8 mouse cellular contexts compared by ENCODE assay signal in the genomic region with DNA sequence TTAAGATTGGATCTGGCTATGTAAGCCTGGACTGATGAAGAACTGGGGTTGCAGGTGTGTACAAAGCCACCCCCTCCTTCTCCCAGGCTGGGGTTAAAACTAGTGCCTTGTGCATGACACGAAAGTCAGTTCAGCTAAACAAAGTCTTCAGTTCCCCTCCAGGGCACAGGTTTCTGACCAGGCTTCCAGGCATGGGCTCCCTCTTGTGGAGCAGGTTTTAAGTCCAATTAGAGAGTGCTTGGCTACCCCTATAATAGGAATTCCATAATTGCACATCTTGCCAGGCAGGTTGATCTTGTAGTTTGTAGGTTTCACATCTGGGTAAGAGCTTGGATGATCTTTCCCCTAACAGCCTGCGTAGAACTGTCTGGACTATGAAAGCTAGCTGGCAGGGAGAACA.
DNase-seq lines count a peak whose midpoint lies in the region; ATAC-seq and TF ChIP-seq lines count a peak whose summit lies in the region.

No protein-coding gene starts in this region.

- H3K27me3 ChIP-seq in midbrain, embryonic 10.5 days (ENCODE audit: low read depth, poor library complexity, severe bottlenecking), result no peaks in the 10 kb centered on the region
- no peaks in the 10 kb centered on the region for H3K27me3 ChIP-seq in midbrain, embryonic 15.5 days (replicated peaks)
- no peaks in the 10 kb centered on the region for H3K27me3 ChIP-seq in stomach, postnatal 0 days (ENCODE audit: control insufficient read depth, insufficient read depth, low read length)

- no peaks in the 10 kb centered on the region for H3K36me3 ChIP-seq in midbrain, embryonic 10.5 days
- H3K36me3 ChIP-seq in midbrain, embryonic 15.5 days (replicated peaks), result no peaks in the 10 kb centered on the region
- no peaks in the 10 kb centered on the region for H3K36me3 ChIP-seq in stomach, postnatal 0 days (ENCODE audit: control insufficient read depth, insufficient read depth, low read length)

- no peak for TF ChIP-seq EP300 in stomach, postnatal 0 days (optimal IDR thresholded peaks at IDR 0.05)

- peak; percentile 65 for TF ChIP-seq CTCF in stomach, postnatal 0 days (IDR thresholded peaks at IDR 0.05; ENCODE audit: low read depth)

- H3K4me2 ChIP-seq in midbrain, embryonic 15.5 days, result no peak overlapping the region
- no peak overlapping the region for H3K4me2 ChIP-seq in stomach, postnatal 0 days (replicated peaks; ENCODE audit: low read depth)

- peak overlapping the region; percentile 71 for H3K27ac ChIP-seq in midbrain, embryonic 10.5 days (replicated peaks)
- H3K27ac ChIP-seq in midbrain, embryonic 15.5 days, result no peak overlapping the region
- no peak overlapping the region for H3K27ac ChIP-seq in stomach, postnatal 0 days (replicated peaks)

- no peak overlapping the region for H3K9ac ChIP-seq in midbrain, embryonic 15.5 days
- no peak overlapping the region for H3K9ac ChIP-seq in stomach, postnatal 0 days (ENCODE audit: low read length)

- H3K9me3 ChIP-seq in midbrain, embryonic 10.5 days (replicated peaks), result no peaks in the 10 kb centered on the region
- H3K9me3 ChIP-seq in midbrain, embryonic 15.5 days, result no peaks in the 10 kb centered on the region
- H3K9me3 ChIP-seq in stomach, postnatal 0 days (ENCODE audit: control insufficient read depth, low read length), result no peaks in the 10 kb centered on the region

- peak; percentile 84 for DNase-seq in heart, adult 11 months
- DNase-seq in heart, adult 8-10 months (ENCODE audit: low spot score), result no peak
- peak; percentile 45 for DNase-seq in midbrain, embryonic 10.5 days (ENCODE audit: low spot score)
- DNase-seq in heart, postnatal 4 days, result peak; percentile 29
- no peak for DNase-seq in stomach, postnatal 0 days (ENCODE audit: low spot score)
- no peak for DNase-seq in layer of hippocampus, adult 9-10 months (ENCODE audit: low spot score)
- no peak for DNase-seq in gastrocnemius, postnatal 10 days

- no peak overlapping the region for H3K4me3 ChIP-seq in midbrain, embryonic 10.5 days
- H3K4me3 ChIP-seq in midbrain, embryonic 15.5 days, result no peak overlapping the region
- H3K4me3 ChIP-seq in stomach, postnatal 0 days (ENCODE audit: low read depth, low read length), result no peak overlapping the region

- no peak for ATAC-seq in midbrain, embryonic 15.5 days (replicated peaks)
- ATAC-seq in stomach, postnatal 0 days (ENCODE audit: low FRiP score, low TSS enrichment), result no peak

- H3K4me1 ChIP-seq in midbrain, embryonic 10.5 days, result peaks cover 40% of the 10 kb centered on the region
- peaks cover 10% of the 10 kb centered on the region for H3K4me1 ChIP-seq in midbrain, embryonic 15.5 days
- H3K4me1 ChIP-seq in stomach, postnatal 0 days (replicated peaks; ENCODE audit: control insufficient read depth, insufficient read depth), result no peaks in the 10 kb centered on the region

- 61% methylated on average over 2 of the region's 2 CpGs for WGBS in midbrain, embryonic 10.5 days
- WGBS in midbrain, embryonic 15.5 days, result 51% methylated on average over 2 of the region's 2 CpGs
- WGBS in stomach, postnatal 0 days, result 53% methylated on average over 2 of the region's 2 CpGs

Comparison
In these comparisons a context has a peak if more than half of its experiments do, and no peak if none do; other contexts are left out.
1. DNase-seq: peak in heart, adult 11 months (single experiment), midbrain, embryonic 10.5 days (single experiment) and heart, postnatal 4 days (single experiment); none in heart, adult 8-10 months (single experiment), stomach, postnatal 0 days (single experiment), layer of hippocampus, adult 9-10 months (single experiment) and gastrocnemius, postnatal 10 days (single experiment).